Mouse (Mus musculus): ENCODE measurements around the gene Lman2l. TPM values are rescaled to one million over a fixed set of nuclear protein-coding genes. Genes with fewer than 3 reads are reported as not detected.

Gene Lman2l
- polyA plus RNA-seq, 1 experiment = not detected

GRCm38 (mm10) chr1:36445508-36445907 lies 437 bp upstream of the Lman2l start:
- Histone ChIP-seq H3K4me1 (ENCODE audit: control insufficient read depth, insufficient read depth, low read length) (peaks cover 2% of the 10 kb centered on the region), H3K4me3 (ENCODE audit: insufficient read depth, low read depth, low read length) (no peak overlapping the region), H3K27ac (ENCODE audit: insufficient read depth, low read depth, low read length) (0 out of 2 replicates have a peak overlapping the region, but pooled peaks have one; percentile 69)
- 37% methylated on average over 8 of the region's 8 CpGs for WGBS
- no peak for TF ChIP-seq POLR2A (IDR thresholded peaks at IDR 0.05; ENCODE audit: insufficient read depth, low read depth, low read length)
- TF ChIP-seq CTCF (IDR thresholded peaks at IDR 0.05; ENCODE audit: insufficient read depth, low read depth, low read length) = no peak

- no peak overlapping the region for H3K27ac ChIP-seq (ENCODE audit: insufficient read depth, low read depth, low read length)
- WGBS = 21% methylated on average over 4 of the region's 4 CpGs
- peaks cover 2% of the 10 kb centered on the region for H3K4me1 ChIP-seq (ENCODE audit: control insufficient read depth, insufficient read depth, low read length)
- no peak overlapping the region for H3K4me3 ChIP-seq (ENCODE audit: insufficient read depth, low read depth, low read length)
- TF ChIP-seq CTCF (IDR thresholded peaks at IDR 0.05; ENCODE audit: insufficient read depth, low read depth, low read length) = no peak
- no peak for TF ChIP-seq POLR2A (IDR thresholded peaks at IDR 0.05; ENCODE audit: insufficient read depth, low read depth, low read length)
These were observed 4.0 kb downstream of the Lman2l start for GRCm38 (mm10) chr1:36441101-36441500.

DNA sequence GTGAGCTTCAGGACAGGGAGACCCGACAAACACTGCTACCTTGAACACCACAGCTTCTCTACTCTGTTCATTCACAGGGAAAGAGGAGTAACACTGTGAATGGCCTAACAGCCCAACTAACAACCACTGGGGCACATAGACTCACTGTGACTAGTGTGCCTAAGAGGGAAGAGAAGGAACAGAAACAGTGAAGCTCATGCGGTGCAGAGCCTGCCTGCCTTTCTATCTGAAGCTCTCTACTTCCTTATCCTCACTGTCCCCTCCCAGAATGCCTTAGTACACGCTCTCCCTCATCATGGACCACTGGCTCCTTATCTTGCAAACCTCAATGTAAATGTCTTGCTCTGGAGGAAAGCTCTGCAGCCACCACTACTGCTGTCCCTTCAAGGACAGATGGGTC lies 7.8 kb downstream of the Lman2l start:
- 94% methylated on average over 3 of the region's 3 CpGs for WGBS

DNA sequence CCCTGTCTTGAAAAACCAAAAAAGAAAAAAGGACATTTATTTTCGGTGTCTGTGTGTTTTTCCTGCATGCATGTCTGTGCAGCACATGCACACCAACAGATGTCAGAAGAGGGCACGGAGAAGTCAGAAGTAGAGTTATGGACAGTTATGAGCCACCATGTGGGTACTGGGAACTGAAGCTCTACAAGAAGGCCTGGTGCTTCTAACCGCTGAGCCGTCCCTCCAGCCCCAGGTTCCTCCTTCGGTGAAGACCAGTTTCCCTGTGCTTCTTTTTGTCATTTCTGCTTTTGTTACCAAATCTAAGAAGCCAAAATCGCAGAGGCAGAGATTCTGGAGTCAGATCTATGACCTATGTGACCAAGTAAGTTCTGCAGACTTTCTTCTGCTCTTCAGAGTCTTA lies 8.6 kb downstream of the Lman2l start:
- Histone ChIP-seq H3K27ac (ENCODE audit: insufficient read depth, low read depth, low read length) (no peak overlapping the region), H3K4me3 (ENCODE audit: insufficient read depth, low read depth, low read length) (no peak overlapping the region), H3K4me1 (ENCODE audit: control insufficient read depth, insufficient read depth, low read length) (no peaks in the 10 kb centered on the region)
- WGBS = 95% methylated on average over 6 of the region's 6 CpGs
- TF ChIP-seq CTCF (IDR thresholded peaks at IDR 0.05; ENCODE audit: insufficient read depth, low read depth, low read length) = no peak
- no peak for TF ChIP-seq POLR2A (IDR thresholded peaks at IDR 0.05; ENCODE audit: insufficient read depth, low read depth, low read length)

More for the DNA sequence above, 7.8 kb downstream of the Lman2l start:
- no peak for TF ChIP-seq CTCF (IDR thresholded peaks at IDR 0.05; ENCODE audit: insufficient read depth, low read depth, low read length)
- TF ChIP-seq POLR2A (IDR thresholded peaks at IDR 0.05; ENCODE audit: insufficient read depth, low read depth, low read length) = no peak
- no peak overlapping the region for H3K27ac ChIP-seq (ENCODE audit: insufficient read depth, low read depth, low read length)
- H3K4me1 ChIP-seq (ENCODE audit: control insufficient read depth, insufficient read depth, low read length) = no peaks in the 10 kb centered on the region
- H3K4me3 ChIP-seq (ENCODE audit: insufficient read depth, low read depth, low read length) = no peak overlapping the region

DNA sequence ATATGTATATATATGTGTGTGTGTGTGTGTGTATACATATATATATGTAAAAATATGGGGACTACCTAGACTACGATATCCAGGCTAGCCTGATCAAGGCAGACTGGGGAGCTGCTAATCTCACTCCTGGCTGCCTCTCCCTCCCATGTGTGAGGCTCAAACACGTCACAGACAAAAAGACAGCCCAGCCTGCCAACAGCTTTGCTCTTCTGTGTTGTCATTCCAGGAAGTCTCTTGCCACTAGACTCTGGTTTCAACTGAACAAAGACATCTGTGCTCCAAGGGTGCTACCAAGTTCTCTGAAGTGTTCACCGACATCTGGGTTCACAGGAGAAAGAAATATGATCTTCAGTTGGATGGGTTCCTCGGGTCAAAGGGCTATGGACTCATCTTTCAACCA lies 10.0 kb downstream of the Lman2l start:
- no peak overlapping the region for H3K27ac ChIP-seq (ENCODE audit: insufficient read depth, low read depth, low read length)
- TF ChIP-seq POLR2A (IDR thresholded peaks at IDR 0.05; ENCODE audit: insufficient read depth, low read depth, low read length) = no peak
- TF ChIP-seq CTCF (IDR thresholded peaks at IDR 0.05; ENCODE audit: insufficient read depth, low read depth, low read length) = no peak
- H3K4me1 ChIP-seq (ENCODE audit: control insufficient read depth, insufficient read depth, low read length) = peaks cover 3% of the 10 kb centered on the region; the same call in 1 of the 2 replicates
- WGBS = 76% methylated on average over 4 of the region's 4 CpGs
- no peak overlapping the region for H3K4me3 ChIP-seq (ENCODE audit: insufficient read depth, low read depth, low read length)

DNA sequence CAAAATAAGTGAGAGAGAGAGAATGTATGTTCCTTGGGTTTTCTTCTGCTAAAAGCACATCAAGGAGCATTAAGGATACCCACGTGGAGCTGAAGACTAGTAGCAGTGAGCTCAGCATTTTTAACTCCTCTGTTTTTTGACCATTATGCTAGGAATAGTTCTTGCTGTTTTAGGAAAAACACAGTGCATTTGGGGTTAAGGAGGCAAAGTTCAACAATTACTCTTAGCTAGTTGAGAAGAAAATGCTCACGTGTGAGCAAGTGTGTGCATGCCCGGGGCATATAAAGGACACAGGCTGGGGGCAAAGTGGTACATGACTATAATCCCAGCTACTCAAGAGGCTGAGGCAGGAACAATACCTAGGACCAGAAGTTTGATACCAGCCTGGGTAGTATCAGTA lies 11.5 kb downstream of the Lman2l start:
- no peak for TF ChIP-seq CTCF (IDR thresholded peaks at IDR 0.05; ENCODE audit: insufficient read depth, low read depth, low read length)
- TF ChIP-seq POLR2A (IDR thresholded peaks at IDR 0.05; ENCODE audit: insufficient read depth, low read depth, low read length) = no peak
- WGBS = 91% methylated on average over 3 of the region's 3 CpGs
- Histone ChIP-seq H3K27ac (ENCODE audit: insufficient read depth, low read depth, low read length) (no peak overlapping the region), H3K4me1 (ENCODE audit: control insufficient read depth, insufficient read depth, low read length) (peaks cover 5% of the 10 kb centered on the region; the same call in 1 of the 2 replicates), H3K4me3 (ENCODE audit: insufficient read depth, low read depth, low read length) (no peak overlapping the region)

GRCm38 (mm10) chr1:36432999-36433398 lies 12.1 kb downstream of the Lman2l start:
- peaks cover 5% of the 10 kb centered on the region; the same call in 1 of the 2 replicates for H3K4me1 ChIP-seq (ENCODE audit: control insufficient read depth, insufficient read depth, low read length)
- H3K4me3 ChIP-seq (ENCODE audit: insufficient read depth, low read depth, low read length) = no peak overlapping the region
- TF ChIP-seq POLR2A (IDR thresholded peaks at IDR 0.05; ENCODE audit: insufficient read depth, low read depth, low read length) (no peak), CTCF (IDR thresholded peaks at IDR 0.05; ENCODE audit: insufficient read depth, low read depth, low read length) (no peak)
- 90% methylated on average over 4 of the region's 4 CpGs for WGBS
- no peak overlapping the region for H3K27ac ChIP-seq (ENCODE audit: insufficient read depth, low read depth, low read length)

GRCm38 (mm10) chr1:36429511-36429910 lies 15.6 kb downstream of the Lman2l start:
- WGBS = 92% methylated on average over 2 of the region's 2 CpGs
- no peak for TF ChIP-seq POLR2A (IDR thresholded peaks at IDR 0.05; ENCODE audit: insufficient read depth, low read depth, low read length)
- TF ChIP-seq CTCF (IDR thresholded peaks at IDR 0.05; ENCODE audit: insufficient read depth, low read depth, low read length) = no peak
- H3K4me1 ChIP-seq (ENCODE audit: control insufficient read depth, insufficient read depth, low read length) = peaks cover 5% of the 10 kb centered on the region; the same call in 1 of the 2 replicates
- H3K27ac ChIP-seq (ENCODE audit: insufficient read depth, low read depth, low read length) = no peak overlapping the region
- no peak overlapping the region for H3K4me3 ChIP-seq (ENCODE audit: insufficient read depth, low read depth, low read length)

GRCm38 (mm10) chr1:36404531-36404930 lies 40.5 kb downstream of the Lman2l start:
- WGBS = 83% methylated on average over 6 of the region's 6 CpGs
- Histone ChIP-seq H3K4me3 (ENCODE audit: insufficient read depth, low read depth, low read length) (no peak overlapping the region), H3K4me1 (ENCODE audit: control insufficient read depth, insufficient read depth, low read length) (peaks cover 3% of the 10 kb centered on the region; the same call in 1 of the 2 replicates), H3K27ac (ENCODE audit: insufficient read depth, low read depth, low read length) (no peak overlapping the region)
- no peak for TF ChIP-seq CTCF (IDR thresholded peaks at IDR 0.05; ENCODE audit: insufficient read depth, low read depth, low read length)
- TF ChIP-seq POLR2A (IDR thresholded peaks at IDR 0.05; ENCODE audit: insufficient read depth, low read depth, low read length) = no peak

- Histone ChIP-seq H3K27ac (ENCODE audit: insufficient read depth, low read depth, low read length) (no peak overlapping the region), H3K4me3 (ENCODE audit: insufficient read depth, low read depth, low read length) (no peak overlapping the region), H3K4me1 (ENCODE audit: control insufficient read depth, insufficient read depth, low read length) (peaks cover 5% of the 10 kb centered on the region; the same call in 1 of the 2 replicates)
- WGBS = 19% methylated on average over 4 of the region's 4 CpGs
- no peak for TF ChIP-seq POLR2A (IDR thresholded peaks at IDR 0.05; ENCODE audit: insufficient read depth, low read depth, low read length)
- no peak for TF ChIP-seq CTCF (IDR thresholded peaks at IDR 0.05; ENCODE audit: insufficient read depth, low read depth, low read length)
These were observed 43.6 kb downstream of the Lman2l start for GRCm38 (mm10) chr1:36401509-36401908.
